Mouse (Mus musculus) bone marrow, adult 2 months (tissue): ENCODE measurements around the gene Gm42957.

Experiments
- CTCF ChIP-seq: fragments of 200-500 bp; IDR thresholded peaks from 2 replicates; pipeline ENCODE4 v1.5.1; 2011; ENCODE audit warnings: low read length, control low read depth; ENCODE audit not compliant: control insufficient read depth, insufficient read depth
- POLR2A ChIP-seq: fragments of 200-500 bp; IDR thresholded peaks from 2 replicates; pipeline ENCODE4 v1.6.1; 2011; ENCODE audit warnings: low read depth, mild to moderate bottlenecking, control low read depth, low read length, borderline replicate concordance; ENCODE audit not compliant: control insufficient read depth

DNA sequence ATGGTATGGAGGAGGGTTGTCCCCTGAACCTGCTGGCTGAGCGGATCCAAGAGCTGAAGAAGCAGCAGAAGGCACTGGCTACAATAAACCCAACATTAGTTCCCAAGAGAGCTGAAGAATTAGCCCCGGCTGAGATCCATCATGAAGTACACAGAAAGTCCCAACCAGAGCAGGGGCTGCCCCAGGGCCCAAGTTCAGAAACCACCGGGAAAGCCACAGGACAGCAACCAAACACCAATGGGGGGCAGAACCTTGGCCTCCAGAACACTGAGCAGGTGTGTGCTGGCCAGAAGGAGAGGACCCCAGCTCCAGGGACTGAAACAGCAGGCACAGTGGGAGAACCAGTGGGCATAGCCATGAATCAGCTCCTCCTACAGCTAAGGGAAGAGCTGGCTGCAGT, 48.2 kb downstream of the Gm42957 start:
- no peak for TF ChIP-seq POLR2A
- no peak for TF ChIP-seq CTCF
